Mouse (Mus musculus): ENCODE results near the gene Lrrc10b.

The Lrrc10b gene

GRCm38 (mm10) chr19:10456752-10457483 lies at the start of gene Lrrc10b:
Gene Lrrc10b, minus strand, starts transcription at chr19:10457473.
- peak; percentile 25 for DNase-seq (ENCODE audit: low spot score)

- peak; percentile 23 for DNase-seq (ENCODE audit: low spot score)
Measured at GRCm38 (mm10) chr19:10502571-10502970, 45.3 kb upstream of the Lrrc10b start.

- no peak for DNase-seq (ENCODE audit: low spot score)
Measured at GRCm38 (mm10) chr19:10500581-10500980, 43.3 kb upstream of the Lrrc10b start.

GRCm38 (mm10) chr19:10497512-10498160 lies 40.4 kb upstream of the Lrrc10b start:
- DNase-seq (ENCODE audit: low spot score): no peak

GRCm38 (mm10) chr19:10496976-10497375 lies 39.7 kb upstream of the Lrrc10b start:
- DNase-seq (ENCODE audit: low spot score): no peak

- DNase-seq (ENCODE audit: low spot score): no peak
Measured at GRCm38 (mm10) chr19:10495670-10496069, 38.4 kb upstream of the Lrrc10b start.

GRCm38 (mm10) chr19:10486264-10486738 lies 29.0 kb upstream of the Lrrc10b start:
- DNase-seq (ENCODE audit: low spot score): peak; percentile 29

- DNase-seq (ENCODE audit: low spot score): no peak
Measured at GRCm38 (mm10) chr19:10482703-10483102, 25.4 kb upstream of the Lrrc10b start, which contains the start of gene Ppp1r32. Gene Ppp1r32, minus strand, starts transcription at chr19:10482928.

- no peak for DNase-seq (ENCODE audit: low spot score)
Measured at GRCm38 (mm10) chr19:10479541-10479940, 22.3 kb upstream of the Lrrc10b start.

GRCm38 (mm10) chr19:10473779-10474178 lies 16.5 kb upstream of the Lrrc10b start:
- no peak for DNase-seq (ENCODE audit: low spot score)

- DNase-seq (ENCODE audit: low spot score): no peak
Measured at GRCm38 (mm10) chr19:10472958-10473357, 15.7 kb upstream of the Lrrc10b start.

- no peak for DNase-seq (ENCODE audit: low spot score)
Measured at GRCm38 (mm10) chr19:10469171-10469658, 11.9 kb upstream of the Lrrc10b start.

- no peak for DNase-seq (ENCODE audit: low spot score)
Measured at GRCm38 (mm10) chr19:10464427-10464826, 7.2 kb upstream of the Lrrc10b start.

- DNase-seq (ENCODE audit: low spot score): no peak
Measured at GRCm38 (mm10) chr19:10461584-10461983, 4.3 kb upstream of the Lrrc10b start.

- DNase-seq (ENCODE audit: low spot score): no peak
Measured at GRCm38 (mm10) chr19:10459907-10460306, 2.6 kb upstream of the Lrrc10b start.

GRCm38 (mm10) chr19:10458096-10458495 lies 823 bp upstream of the Lrrc10b start:
- peak; percentile 15 for DNase-seq (ENCODE audit: low spot score)

GRCm38 (mm10) chr19:10457484-10457800 lies 169 bp upstream of the Lrrc10b start:
- peak; percentile 50 for DNase-seq (ENCODE audit: low spot score)

- DNase-seq (ENCODE audit: low spot score): no peak
Measured at GRCm38 (mm10) chr19:10455437-10455806, 1.9 kb downstream of the Lrrc10b start.

- no peak for DNase-seq (ENCODE audit: low spot score)
Measured at GRCm38 (mm10) chr19:10454718-10455436, 2.4 kb downstream of the Lrrc10b start.

- DNase-seq (ENCODE audit: low spot score): peak; percentile 47
Measured at GRCm38 (mm10) chr19:10449708-10450107, 7.6 kb downstream of the Lrrc10b start.

- no peak for DNase-seq (ENCODE audit: low spot score)
Measured at GRCm38 (mm10) chr19:10449190-10449589, 8.1 kb downstream of the Lrrc10b start.

- DNase-seq (ENCODE audit: low spot score): no peak
Measured at GRCm38 (mm10) chr19:10448275-10448674, 9.0 kb downstream of the Lrrc10b start.
